Mouse (Mus musculus) hematopoietic multipotent progenitor cell, adult 10-12 weeks (in vitro differentiated cells): ENCODE measurements around the gene Hnrnpll. TPM values are rescaled to one million over a fixed set of nuclear protein-coding genes. Genes with fewer than 3 reads are reported as not detected.

ENCODE experiments used
- polyA plus RNA-seq: library from polyadenylated mRNA; stranded (reverse); fragments of >175 nt; gene quantifications from 2 replicates; pipeline ENCODE4 v1.2.3, GENCODE M21; 2012; ENCODE audit warnings: low replicate concordance

Gene Hnrnpll
- polyA plus RNA-seq: 9.4 and 25.5 TPM in 2 replicates

DNA sequence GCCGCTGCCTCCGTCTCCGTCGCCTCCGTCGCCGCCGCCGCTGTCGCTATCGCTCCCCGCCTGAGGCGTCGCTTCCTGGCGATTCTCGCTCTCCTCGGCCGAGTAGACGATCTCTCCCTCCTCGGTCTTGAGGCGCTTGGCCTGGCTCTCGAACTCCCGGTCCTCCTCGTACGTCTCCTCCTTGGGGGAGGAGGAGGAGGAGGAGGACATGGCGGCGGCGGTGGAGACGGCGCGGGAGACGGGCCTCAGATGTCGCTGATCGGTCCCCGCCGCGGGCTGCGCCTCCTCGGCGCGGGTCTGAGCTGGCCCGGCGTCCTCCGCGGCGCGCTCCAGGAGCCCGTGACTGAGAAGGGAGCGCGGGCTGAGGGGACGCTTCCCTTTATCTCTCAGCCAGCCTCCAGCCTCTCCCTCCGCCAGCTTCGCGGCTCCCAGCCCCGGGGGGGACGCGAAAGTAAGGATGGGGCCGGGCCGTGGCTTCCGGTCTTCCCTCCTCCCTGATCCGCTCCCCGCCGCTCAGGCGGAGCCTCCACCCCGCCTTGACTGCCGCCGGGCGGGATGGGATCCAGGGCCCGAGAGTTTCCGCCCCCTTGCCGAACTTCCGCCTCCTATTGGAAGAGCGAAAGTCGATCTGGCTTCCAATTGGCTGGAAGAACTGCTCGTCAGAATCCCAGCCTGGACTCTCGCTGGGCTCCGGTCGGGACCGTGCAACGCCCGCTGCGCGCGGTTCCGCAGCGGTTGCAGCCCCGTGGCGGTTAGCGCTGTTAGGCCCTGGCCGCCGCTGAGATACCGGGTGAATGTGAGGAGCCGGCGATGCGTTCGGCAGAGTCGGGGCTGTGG, at the start of gene Hnrnpll:
Gene Hnrnpll (minus strand): TSS at position 552 of the 837 bp plus-strand sequence.

Other genes with a start within 250 kb of the Hnrnpll start
- 3.1 TPM in 2 replicates for gene Atl2, start 166.2 kb downstream of the Hnrnpll start, polyA plus RNA-seq
- 0.48 and 0.63 TPM in 2 replicates for gene Galm, start 65.1 kb upstream of the Hnrnpll start, polyA plus RNA-seq
- 5.6 and 102 TPM in 2 replicates for gene Srsf7, start 145.0 kb upstream of the Hnrnpll start, polyA plus RNA-seq
- gene Ttc39d, start 145.1 kb upstream of the Hnrnpll start, polyA plus RNA-seq: not detected in 2 replicates
- 0.56 TPM in 1 of 2 replicates, not detected in the other for gene Gemin6, start 162.1 kb upstream of the Hnrnpll start, polyA plus RNA-seq
- 0.97 and 1.5 TPM in 2 replicates for gene Morn2, start 227.9 kb upstream of the Hnrnpll start, polyA plus RNA-seq
- gene Dhx57, start 228.1 kb upstream of the Hnrnpll start, polyA plus RNA-seq: 17.9 and 18.1 TPM in 2 replicates
- 0.38 and 1.2 TPM in 2 replicates for gene Arhgef33, start 245.1 kb upstream of the Hnrnpll start, polyA plus RNA-seq